Mouse (Mus musculus) liver, embryonic 14.5 days (tissue): Measurements from ENCODE around the gene Cuta. TPM values are rescaled to one million over a fixed set of nuclear protein-coding genes. Genes with fewer than 3 reads are reported as not detected.

ENCODE experiments used
- ATAC-seq: fragments of 200-750 bp; cut with Nextera tagmentation; 2 replicates; pipeline ENCODE4 v1.8.0; 2017; ENCODE audit warnings: moderate number of reproducible peaks, mild to moderate bottlenecking, moderate library complexity; ENCODE audit not compliant: insufficient read depth
- DNase-seq, 3 experiments: peaks; one replicate each; pipeline ENCODE4 v3.0.0-alpha.2; 2012 to 2013; ENCODE audit warnings: low read depth in 3 of 3, low spot score in 3 of 3
- H3K27ac ChIP-seq: fragments of 300-500 bp; sonication (generic); 2 replicates; pipeline ENCODE4 v1.5.1; 2014; ENCODE audit warnings: moderate library complexity, mild to moderate bottlenecking, control low read depth, inconsistent platforms
- H3K27me3 ChIP-seq: fragments of 300-500 bp; sonication (generic); 2 replicates; pipeline ENCODE4 v1.6.1; 2014; ENCODE audit warnings: mild to moderate bottlenecking, low read length, moderate library complexity; ENCODE audit not compliant: control insufficient read depth, insufficient read depth
- H3K36me3 ChIP-seq: fragments of 300-500 bp; sonication (generic); replicated peaks from 2 replicates; pipeline ENCODE4 v1.6.1; 2014; ENCODE audit warnings: low read depth; ENCODE audit not compliant: control insufficient read depth, insufficient read depth
- H3K4me1 ChIP-seq, 2 experiments: fragments of 200-500 bp in 1 of 2; fragments of 300-500 bp in 1 of 2; sonication (generic) in 1 of 2; replicated peaks; 2 replicates each; pipeline ENCODE4 v1.6.1; 2012 to 2014; ENCODE audit warnings: antibody characterized with exemption in 1 of 2, inconsistent platforms in 1 of 2, low read length in 1 of 2; ENCODE audit not compliant: control insufficient read depth in 2 of 2, insufficient read depth in 2 of 2
- H3K4me2 ChIP-seq: fragments of 300-500 bp; sonication (generic); 2 replicates; pipeline ENCODE4 v1.6.1; 2014; ENCODE audit warnings: low read depth, mild to moderate bottlenecking, control low read depth, moderate library complexity
- H3K4me3 ChIP-seq, 2 experiments: fragments of 200-500 bp in 1 of 2; fragments of 300-500 bp in 1 of 2; sonication (generic) in 1 of 2; 2 replicates each; pipeline ENCODE4 v1.5.1; 2012 to 2014; ENCODE audit warnings: low read depth in 2 of 2, low read length in 2 of 2, mild to moderate bottlenecking in 2 of 2, control low read depth in 1 of 2, inconsistent platforms in 1 of 2, moderate library complexity in 1 of 2; ENCODE audit not compliant: insufficient read depth in 1 of 2
- H3K9ac ChIP-seq: fragments of 300-500 bp; sonication (generic); replicated peaks from 2 replicates; pipeline ENCODE4 v1.6.1; 2014; ENCODE audit warnings: mild to moderate bottlenecking, control low read depth, moderate library complexity
- H3K9me3 ChIP-seq: fragments of 300-500 bp; sonication (generic); 2 replicates; pipeline ENCODE4 v1.6.1; 2016; ENCODE audit warnings: low read length, mixed read lengths; ENCODE audit not compliant: control insufficient read depth
- CTCF ChIP-seq: IDR thresholded peaks from 2 replicates; pipeline ENCODE4 v1.5.1; 2016; ENCODE audit warnings: antibody characterized with exemption, low read depth, control low read depth
- EP300 ChIP-seq: IDR thresholded peaks from 2 replicates; pipeline ENCODE4 v1.6.1; 2016; ENCODE audit warnings: antibody characterized with exemption, low read depth
- WGBS: fragments of 180-500 bp; shearing (Covaris S2); extraction: QIAGEN DNeasy Blood & Tissue Kit; methylation state at CpG from one replicate; pipeline ENCODE4 v1.1.7; 2014; ENCODE audit not compliant: insufficient replicate concordance; 5-methylcytosine and 5-hydroxymethylcytosine counted together
- polyA plus RNA-seq, 2 experiments: library from polyadenylated mRNA; depleted of rRNA in 1 of 2; stranded (reverse) in 1 of 2; unstranded in 1 of 2; fragments of >200 nt; fragmentation: Nextera tagmentation in 1 of 2; extraction: Ambion mirVana in 1 of 2; gene quantifications; 2 replicates each; pipeline versions ENCODE4 v1.2.1 to v1.2.3; 2012 to 2014

The Cuta gene
- polyA plus RNA-seq, 2 experiments, result 53.5 to 86.8 TPM

- no peak for ATAC-seq
- Histone ChIP-seq H3K9me3 (no peaks in the 10 kb centered on the region), H3K27ac (no peak overlapping the region), H3K4me1 (peaks cover 7 to 8% of the 10 kb centered on the region in 2 experiments), H3K36me3 (peaks cover 6% of the 10 kb centered on the region), H3K27me3 (no peaks in the 10 kb centered on the region), H3K9ac (no peak overlapping the region), H3K4me2 (peak overlapping the region; percentile 83), H3K4me3 (no peak overlapping the region)
- WGBS, result 63% methylated on average over 8 of the region's 8 CpGs
- TF ChIP-seq EP300 (no peak), CTCF (no peak)
- DNase-seq, result no peak
Measured at GRCm38 (mm10) chr17:26971247-26971905, 32.0 kb upstream of the Cuta start.

- no peaks in the 10 kb centered on the region for H3K9me3 ChIP-seq
- no peak for DNase-seq
- H3K36me3 ChIP-seq, result peaks cover 2% of the 10 kb centered on the region
- no peak for ATAC-seq
- no peak overlapping the region for H3K4me3 ChIP-seq
- no peak overlapping the region for H3K9ac ChIP-seq
- no peak overlapping the region for H3K4me2 ChIP-seq
- H3K27ac ChIP-seq, result no peak overlapping the region
- no peaks in the 10 kb centered on the region for H3K27me3 ChIP-seq
- TF ChIP-seq CTCF (no peak), EP300 (no peak)
- peaks cover 7 to 8% of the 10 kb centered on the region in 2 experiments for H3K4me1 ChIP-seq
- 54% methylated on average over 12 of the region's 12 CpGs for WGBS
Measured at GRCm38 (mm10) chr17:26970221-26970620, 30.9 kb upstream of the Cuta start.

GRCm38 (mm10) chr17:26969257-26969656 lies 29.9 kb upstream of the Cuta start:
- 71% methylated on average over 6 of the region's 6 CpGs for WGBS
- DNase-seq, result no peak

DNA sequence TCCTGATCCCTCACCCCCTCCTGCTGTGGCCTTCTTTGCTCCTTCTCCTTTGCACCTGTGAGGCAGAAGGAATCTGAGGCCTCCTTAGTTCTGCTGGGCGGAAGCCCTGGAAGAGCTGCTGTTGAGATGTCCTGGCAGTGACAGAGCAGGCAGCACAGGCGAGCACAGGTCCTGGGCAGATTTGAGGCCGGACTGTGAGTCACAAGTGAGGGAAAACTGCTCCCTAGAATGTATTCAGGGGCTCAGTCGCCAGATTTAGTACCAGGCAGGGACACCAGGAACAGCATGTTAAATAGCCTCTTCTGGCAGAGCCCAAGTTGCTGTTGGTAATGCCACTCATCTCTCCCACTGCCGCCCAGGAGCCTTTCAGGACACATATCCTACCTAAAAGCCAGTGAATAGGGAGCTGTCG lies 28.8 kb upstream of the Cuta start:
- 0 out of 4 replicates have a peak, but pooled peaks cover 0 to 4% of the 10 kb centered on the region in 2 experiments for H3K4me1 ChIP-seq
- H3K27me3 ChIP-seq, result no peaks in the 10 kb centered on the region
- DNase-seq, result no peak
- ATAC-seq, result no peak
- 66% methylated on average over 6 of the region's 6 CpGs for WGBS
- no peak overlapping the region for H3K4me3 ChIP-seq
- no peaks in the 10 kb centered on the region for H3K36me3 ChIP-seq
- no peak for TF ChIP-seq EP300
- TF ChIP-seq CTCF, result no peak
- no peaks in the 10 kb centered on the region for H3K9me3 ChIP-seq
- no peak overlapping the region for H3K27ac ChIP-seq
- H3K4me2 ChIP-seq, result no peak overlapping the region
- no peak overlapping the region for H3K9ac ChIP-seq

More at GRCm38 (mm10) chr17:26969257-26969656, 29.9 kb upstream of the Cuta start:
- Histone ChIP-seq H3K4me3 (no peak overlapping the region), H3K4me1 (peaks cover 6 to 7% of the 10 kb centered on the region in 2 experiments), H3K9me3 (no peaks in the 10 kb centered on the region), H3K4me2 (no peak overlapping the region), H3K36me3 (no peaks in the 10 kb centered on the region), H3K27me3 (no peaks in the 10 kb centered on the region), H3K9ac (no peak overlapping the region), H3K27ac (no peak overlapping the region)
- no peak for ATAC-seq
- TF ChIP-seq CTCF (no peak), EP300 (no peak)

DNA sequence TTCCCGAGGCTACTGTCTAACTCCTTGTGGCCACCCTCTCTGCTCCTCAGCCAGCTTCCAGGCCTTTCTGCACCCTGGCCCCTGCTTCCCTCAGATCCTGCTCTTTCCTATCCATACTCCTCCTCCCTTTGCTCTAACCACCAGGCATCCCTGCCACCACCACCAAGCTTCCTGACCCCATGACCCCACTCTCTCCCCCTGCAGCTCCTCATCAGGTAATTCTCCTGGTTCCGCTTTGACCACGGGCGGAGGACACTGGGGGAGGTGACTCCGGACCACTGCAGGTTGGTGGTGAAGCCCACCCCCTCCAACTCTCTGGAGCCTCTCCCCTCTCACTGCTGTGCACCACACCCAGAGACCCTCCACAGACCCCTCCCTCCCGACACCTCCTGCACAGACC lies 28.1 kb upstream of the Cuta start:
- H3K4me2 ChIP-seq, result no peak overlapping the region
- WGBS, result 77% methylated on average over 6 of the region's 6 CpGs
- no peak overlapping the region for H3K9ac ChIP-seq
- no peak overlapping the region for H3K4me3 ChIP-seq
- ATAC-seq (no peak), DNase-seq (no peak)
- 0 out of 4 replicates have a peak, but pooled peaks cover 0 to 4% of the 10 kb centered on the region in 2 experiments for H3K4me1 ChIP-seq
- H3K27ac ChIP-seq, result no peak overlapping the region
- H3K9me3 ChIP-seq, result no peaks in the 10 kb centered on the region
- no peaks in the 10 kb centered on the region for H3K36me3 ChIP-seq
- TF ChIP-seq EP300, result no peak
- no peak for TF ChIP-seq CTCF
- H3K27me3 ChIP-seq, result no peaks in the 10 kb centered on the region
